Mouse (Mus musculus) midbrain, embryonic 12.5 days (tissue): ENCODE measurements around the gene Cxadr. TPM values are rescaled to one million over a fixed set of nuclear protein-coding genes. Genes with fewer than 3 reads are reported as not detected.

ENCODE experiments used
- polyA plus RNA-seq: library from polyadenylated mRNA; unstranded; fragments of >200 nt; fragmentation: Nextera tagmentation; extraction: Ambion mirVana; gene quantifications from 2 replicates; pipeline ENCODE4 v1.2.1, GENCODE M21; 2016

The Cxadr gene
- polyA plus RNA-seq, 1 experiment from 2014 or later: 116 TPM

Other genes with a start within 250 kb of the Cxadr start
- 43.6 and 47.0 TPM in 2 replicates for gene Btg3, start 75.7 kb downstream of the Cxadr start, polyA plus RNA-seq